Mouse (Mus musculus) T-helper 1 cell (primary cell): ENCODE results near the gene Gadd45gip1.
"Not testable (repeated sequence)": the region's sequence is repeated elsewhere in the genome, so short reads cannot be mapped to it uniquely, and the experiment has no call there.

Source experiments
- in situ Hi-C: fragments of 300-600 bp; cut with MboI, MseI; formaldehyde crosslinking; loops from one replicate; pipeline ENCODE4 v1.15.1; 2025; ENCODE audit warnings: high pct_unique_total_duplicates

The Gadd45gip1 gene

DNA sequence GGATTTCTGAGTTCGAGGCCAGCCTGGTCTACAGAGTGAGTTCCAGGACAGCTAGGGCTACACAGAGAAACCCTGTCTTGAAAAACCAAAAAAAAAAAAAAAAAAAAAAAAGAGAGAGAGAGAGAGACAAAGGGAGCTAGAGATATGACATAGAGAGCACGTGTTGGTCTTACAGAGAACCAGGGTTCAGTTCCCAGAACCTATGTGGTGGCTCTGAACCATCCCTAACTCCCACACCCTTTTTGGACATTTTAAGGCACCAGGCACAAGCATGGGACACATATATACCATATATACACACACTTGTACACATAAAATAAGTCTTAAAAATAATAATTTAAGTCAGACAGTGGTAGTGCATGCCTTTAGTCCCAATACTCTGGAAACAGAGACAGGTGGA is 4.8 kb upstream of the Gadd45gip1 start:
- in situ Hi-C loops: not testable (repeated sequence)

DNA sequence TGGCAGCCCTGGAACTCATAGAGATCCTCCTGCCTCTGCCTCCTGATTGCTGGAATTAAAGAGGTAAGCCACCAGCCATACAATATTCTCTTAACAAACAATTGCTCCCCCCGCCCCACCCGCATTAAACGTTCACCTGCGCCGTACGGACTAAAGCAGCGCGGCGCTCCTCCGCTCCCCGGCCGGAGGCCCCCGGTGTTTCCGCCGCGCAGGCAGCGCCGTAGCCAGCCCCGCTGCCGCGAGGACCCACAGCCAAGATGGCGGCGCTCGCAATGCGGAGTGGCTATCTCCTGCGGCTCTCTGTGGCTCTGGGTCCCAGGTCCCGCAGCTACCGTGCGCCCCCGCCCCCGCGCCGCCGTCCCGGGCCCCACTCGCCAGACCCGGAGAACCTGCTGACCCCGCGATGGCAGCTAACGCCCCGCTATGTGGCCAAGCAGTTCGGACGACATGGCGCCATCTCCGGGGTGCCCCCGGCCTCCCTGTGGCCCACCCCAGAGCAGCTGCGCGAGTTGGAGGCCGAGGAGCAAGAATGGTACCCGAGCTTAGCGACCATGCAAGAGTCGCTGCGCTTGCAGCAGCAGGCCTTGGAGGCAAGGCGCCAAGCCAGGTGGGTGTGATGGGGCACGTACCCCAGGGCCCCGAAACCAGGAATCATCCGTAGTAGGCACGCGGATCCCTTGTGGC is 854 bp downstream of the Gadd45gip1 start:
- in situ Hi-C loops: no loop called here

DNA sequence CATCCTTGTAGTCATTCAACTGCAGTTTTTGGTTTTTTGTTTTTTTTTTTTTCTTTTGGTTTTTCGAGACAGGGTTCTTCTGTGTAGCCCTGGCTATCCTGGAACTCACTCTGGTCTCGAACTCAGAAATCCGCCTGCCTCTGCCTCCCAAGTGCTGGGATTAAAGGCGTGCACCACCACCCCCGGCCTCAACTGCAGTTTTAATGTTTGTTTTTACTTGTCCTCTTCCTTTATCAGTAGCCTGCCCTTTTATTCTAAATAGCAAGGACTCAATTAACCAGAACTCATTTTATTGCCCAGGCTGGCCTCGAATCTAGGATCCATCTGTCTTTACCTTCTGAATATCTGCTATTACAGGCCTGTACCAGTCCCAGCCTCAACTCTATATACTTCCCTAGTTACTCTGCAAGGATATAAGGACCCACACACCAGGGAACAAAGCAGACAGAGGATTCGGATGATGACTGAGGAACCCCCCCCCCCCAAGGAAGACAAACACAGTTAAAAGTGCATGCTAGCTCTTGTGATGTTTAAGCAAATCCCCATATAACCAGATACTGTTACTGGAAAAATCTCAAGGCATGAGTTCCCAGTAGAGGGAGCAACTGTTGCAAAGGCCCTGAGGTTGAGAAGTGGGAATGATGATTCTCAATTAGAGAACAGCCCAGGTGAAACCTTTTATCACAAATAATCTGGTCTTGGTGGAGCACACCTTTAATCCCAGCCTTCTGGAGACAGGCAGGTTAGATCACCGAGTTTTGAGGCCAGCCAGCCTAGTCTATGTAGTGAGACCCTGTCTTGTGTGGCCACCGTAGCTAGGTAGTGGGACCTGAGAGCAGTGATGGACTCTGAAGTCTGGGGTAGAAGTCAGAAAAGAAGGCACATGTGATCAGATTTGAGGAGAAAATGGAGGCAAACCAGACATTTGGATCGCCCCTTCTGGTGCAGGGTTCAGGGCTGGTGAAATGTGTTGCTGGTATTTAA is 1.7 kb downstream of the Gadd45gip1 start:
- in situ Hi-C loops: no loop called here

DNA sequence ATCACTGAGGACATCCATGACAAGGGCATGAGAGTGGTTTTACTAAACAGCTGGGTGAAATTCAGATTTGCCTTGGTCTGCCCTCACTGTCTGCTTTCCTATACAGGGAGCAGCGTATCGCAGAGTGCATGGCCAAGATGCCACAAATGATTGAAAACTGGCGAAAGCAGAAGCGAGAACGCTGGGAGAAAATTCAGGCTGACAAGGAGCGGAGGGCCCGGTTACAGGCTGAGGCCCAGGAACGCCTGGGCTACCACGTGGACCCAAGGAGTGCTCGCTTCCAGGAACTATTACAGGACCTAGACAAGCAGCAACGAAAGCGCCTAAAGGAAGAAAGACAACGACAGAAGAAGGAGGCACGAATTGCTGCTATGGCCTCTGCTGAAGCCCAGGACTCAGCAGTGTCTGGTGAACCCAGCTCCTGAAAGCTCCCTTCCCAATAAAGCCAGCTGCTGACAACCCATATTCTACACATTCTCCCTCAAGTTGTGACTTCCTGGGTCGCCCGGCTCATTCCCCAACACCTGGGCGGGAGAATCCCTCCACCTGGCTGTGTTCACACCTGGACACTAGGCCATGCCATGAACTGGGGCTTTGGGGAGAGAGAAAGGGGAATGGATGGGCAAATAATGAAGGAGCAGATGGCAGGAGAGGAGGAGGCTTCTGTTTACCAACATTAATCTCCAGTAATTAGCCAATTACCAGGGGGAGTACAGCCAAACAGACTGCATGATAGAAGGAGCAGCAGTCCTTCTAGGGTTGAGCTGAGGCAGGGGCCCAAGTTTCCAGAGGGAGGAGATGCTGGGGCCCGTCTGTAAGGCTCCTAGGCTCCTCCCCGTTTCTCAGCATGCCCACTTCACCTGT is 2.9 kb downstream of the Gadd45gip1 start:
- in situ Hi-C loops: no loop called here

DNA sequence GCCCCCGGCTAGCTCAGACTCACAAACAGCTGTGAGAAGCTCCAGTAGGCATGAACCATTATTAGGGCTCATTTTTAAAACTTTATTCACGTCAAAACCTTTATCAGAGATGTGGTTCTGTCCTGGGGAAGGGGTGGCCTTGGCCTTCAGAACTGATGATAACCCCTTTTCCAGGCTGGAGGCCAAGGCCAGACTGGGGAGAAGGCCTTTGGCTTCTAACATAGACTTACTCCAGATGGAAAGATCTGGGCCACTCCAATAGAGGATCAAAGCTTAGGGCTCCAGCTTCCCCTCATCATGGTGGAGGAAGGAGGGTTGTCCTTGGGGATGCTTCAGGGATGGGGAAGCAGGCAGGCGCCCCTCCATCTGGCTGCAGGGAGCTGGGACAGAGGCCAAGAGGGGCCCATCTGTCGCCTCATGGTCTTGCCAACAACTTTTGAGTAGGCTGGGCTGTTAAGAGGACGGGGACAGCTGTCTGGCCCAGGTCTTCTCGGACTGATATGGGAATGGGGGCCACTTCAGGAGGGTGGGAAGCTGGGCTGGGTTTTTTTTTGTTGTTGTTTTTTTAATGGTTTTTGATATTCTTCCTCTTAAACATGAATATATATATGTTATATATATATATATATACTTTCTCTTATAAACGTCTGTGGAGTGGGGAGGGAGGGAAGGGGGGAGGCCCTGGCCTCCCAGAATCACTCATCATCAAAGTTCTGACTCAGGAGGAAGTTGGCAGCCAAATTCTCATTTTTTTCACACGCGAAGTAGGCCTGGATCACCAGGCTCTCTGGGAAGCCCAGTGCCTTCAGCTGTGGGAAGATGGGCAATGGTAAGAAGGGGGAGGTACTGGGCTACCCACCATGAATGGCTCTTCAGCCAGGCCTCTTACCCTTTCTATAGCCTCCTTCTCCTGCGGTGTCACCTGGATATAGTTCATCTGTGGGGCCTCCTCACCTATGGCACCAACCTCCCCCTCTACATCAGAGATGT is 3.8 kb downstream of the Gadd45gip1 start:
- in situ Hi-C loops: no loop called here

DNA sequence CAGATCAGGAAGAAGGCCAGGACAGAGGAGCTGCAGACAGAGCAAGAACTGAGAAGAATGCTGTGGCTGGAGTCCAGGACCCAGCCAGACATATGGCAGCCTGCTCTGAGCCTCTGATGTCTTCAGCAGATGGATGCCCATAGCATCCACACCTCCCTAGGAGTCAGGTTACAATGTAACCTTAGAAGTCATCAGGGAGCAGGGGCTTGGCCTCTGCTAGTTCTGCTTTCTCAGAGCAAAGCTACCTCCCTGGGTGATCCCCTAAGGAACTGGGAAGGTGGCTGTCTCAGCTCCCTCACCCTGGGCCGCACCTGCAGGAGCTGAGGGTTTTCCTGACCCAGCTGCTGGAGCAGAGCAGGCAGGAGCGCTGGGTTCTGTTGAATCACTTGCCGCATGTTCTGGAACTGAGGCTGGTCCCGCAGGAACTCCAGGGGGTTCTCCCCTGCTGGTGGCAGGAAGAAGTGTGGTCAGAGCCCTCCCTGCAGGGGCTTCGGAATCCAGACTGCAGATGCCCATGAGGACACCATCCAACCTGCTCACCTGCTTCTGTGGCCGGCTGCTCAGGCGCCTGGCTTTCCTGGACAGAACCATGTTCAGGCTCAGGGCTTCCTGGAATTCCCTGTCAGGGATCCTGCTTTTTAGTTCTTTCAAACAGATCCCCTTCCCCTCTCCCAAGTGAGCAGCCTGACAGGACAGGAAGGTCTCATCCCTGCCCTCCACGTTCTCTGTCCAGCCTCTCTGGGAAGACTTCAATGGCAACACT is 6.0 kb downstream of the Gadd45gip1 start:
- in situ Hi-C loops: no loop called here

DNA sequence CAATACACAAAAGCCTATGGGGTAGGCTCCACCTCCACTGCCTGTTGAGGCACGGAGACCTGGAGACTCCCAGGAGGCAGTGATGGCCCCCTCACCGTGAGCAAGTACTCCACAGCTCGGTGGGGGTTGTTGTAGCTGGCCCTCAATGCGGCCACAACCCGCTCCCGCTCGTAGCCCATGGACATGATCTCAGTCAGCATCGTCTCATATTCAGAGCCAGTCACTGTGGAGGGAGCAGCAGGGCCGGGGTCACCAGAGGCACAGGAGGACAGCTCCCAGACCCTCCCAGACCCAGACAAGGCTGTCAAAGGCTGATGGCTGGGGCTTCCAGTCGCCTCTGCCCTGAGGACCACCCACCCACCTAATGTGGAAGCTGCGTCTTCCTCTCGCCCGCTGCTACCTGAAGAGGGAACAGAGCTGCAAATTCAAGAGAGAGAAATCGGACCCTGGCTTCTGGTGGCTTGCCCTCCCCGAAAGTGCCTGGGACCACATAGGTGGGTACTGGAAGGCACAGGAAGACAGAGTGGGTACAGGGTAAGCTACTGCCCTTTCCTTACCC is 6.7 kb downstream of the Gadd45gip1 start:
- in situ Hi-C loops: no loop called here

DNA sequence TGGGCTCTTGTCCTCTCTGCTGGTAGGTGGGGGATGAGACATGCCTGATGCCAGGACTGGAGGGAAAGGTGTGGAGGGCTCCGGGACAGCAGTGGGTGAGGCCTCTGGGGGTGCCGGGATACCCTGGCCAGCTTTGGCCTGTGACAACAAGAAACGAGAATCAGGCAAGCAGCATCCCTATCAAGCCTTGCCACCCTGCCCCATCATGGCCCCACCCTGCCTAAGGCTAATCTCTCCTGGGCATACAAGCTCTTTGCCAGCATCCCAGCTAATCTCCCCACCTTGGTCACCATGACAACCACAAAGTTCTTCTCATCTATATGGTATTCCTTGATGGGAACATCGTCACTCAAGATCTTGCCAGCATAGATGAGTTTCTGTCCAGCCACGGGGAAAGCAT is 7.2 kb downstream of the Gadd45gip1 start:
- in situ Hi-C loops: no loop called here

DNA sequence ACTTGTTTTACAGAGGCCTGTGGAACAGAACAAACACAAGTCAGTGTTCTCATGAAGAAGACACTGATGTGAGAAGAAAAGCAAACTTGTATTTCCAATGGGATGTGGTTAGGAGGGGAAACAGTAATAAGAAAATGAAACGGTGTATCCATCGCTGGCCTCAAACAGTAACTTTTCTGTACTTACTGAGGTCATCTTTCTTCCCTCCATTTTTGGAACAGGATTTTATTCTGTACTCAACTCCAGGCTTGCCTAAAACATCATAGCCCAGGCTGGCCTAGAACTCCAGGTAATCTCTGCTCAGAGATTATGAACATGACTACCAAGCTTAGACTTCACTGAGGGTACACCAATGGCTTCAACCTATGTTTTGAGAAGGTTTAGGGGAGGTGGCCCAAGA is 8.1 kb downstream of the Gadd45gip1 start:
- in situ Hi-C loops: no loop called here

DNA sequence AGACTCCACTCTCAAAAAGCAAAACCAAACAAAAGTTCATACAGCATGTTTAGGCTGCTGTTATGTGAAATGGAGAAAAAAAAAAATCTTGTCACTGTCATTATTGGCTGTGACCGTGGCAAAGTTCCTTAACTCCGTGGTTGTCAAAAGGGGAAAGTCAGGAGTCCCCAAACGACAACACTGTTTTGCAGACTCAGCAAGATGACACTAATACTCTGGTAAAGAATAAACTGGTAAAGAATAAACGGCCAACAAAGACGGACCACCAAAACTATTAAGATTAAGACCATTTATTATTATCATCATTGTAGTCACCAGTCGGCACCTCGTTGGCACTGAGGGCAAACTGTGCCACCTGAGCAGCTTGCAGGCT is 8.5 kb downstream of the Gadd45gip1 start:
- in situ Hi-C loops: no loop called here

DNA sequence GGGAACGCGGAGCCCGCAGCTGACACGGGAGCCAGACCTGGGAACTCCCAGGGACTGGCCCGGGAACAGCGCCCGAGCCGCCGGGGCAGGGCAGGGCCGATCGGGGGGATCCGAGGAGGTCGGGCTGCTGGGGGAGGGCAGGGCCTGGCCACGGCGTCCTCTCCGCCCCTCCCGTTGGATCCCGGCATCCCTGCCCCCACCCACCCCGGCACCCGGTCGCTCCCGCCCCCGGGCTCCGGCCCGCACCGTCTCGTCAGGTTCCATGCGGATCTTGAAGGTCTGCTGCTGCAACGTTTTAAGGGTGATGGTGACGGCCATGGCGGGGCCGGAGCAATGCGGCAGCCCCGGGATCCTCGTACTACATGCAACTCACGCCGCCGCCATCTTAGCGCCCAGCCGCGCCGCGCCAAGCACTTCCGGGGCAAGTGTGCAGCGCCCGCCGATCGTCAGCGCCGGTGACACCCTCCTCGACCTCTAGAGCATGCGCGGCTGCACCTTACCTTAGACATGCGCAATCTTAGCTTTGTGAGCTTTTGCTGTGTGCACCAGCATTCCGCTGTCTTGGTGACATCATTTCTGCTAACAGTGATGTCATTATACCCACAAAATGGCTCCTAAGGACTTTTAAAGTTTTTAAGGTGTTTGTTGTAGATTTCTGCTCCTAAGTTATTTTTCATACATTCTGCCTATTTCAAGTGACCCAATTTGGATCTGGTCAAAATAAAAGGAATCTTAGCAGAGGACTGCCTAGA is 9.1 kb downstream of the Gadd45gip1 start, which contains the start of gene Rad23a:
Gene Rad23a, minus strand, starts transcription at position 418 of the 752 bp plus-strand sequence.
- in situ Hi-C loops: no loop called here

DNA sequence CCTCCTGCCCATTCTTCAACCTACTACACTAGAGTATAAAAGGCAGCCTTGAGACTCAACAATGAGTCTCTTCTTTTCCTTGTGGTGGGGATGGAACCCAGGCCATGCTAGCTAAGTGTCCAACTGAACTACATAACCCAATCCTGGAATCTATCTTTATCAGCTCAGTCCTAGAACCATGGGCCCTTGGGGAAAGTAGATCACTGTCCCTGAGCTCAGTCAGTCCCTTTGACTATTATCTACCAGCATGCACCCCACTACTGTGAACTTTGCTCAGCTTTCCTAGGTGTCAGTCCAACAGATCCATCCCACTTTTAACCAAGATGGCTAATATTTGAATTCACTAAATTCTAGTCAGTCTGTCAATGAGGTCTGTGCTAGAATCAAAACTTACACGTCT is 10.2 kb downstream of the Gadd45gip1 start:
- in situ Hi-C loops: no loop called here

DNA sequence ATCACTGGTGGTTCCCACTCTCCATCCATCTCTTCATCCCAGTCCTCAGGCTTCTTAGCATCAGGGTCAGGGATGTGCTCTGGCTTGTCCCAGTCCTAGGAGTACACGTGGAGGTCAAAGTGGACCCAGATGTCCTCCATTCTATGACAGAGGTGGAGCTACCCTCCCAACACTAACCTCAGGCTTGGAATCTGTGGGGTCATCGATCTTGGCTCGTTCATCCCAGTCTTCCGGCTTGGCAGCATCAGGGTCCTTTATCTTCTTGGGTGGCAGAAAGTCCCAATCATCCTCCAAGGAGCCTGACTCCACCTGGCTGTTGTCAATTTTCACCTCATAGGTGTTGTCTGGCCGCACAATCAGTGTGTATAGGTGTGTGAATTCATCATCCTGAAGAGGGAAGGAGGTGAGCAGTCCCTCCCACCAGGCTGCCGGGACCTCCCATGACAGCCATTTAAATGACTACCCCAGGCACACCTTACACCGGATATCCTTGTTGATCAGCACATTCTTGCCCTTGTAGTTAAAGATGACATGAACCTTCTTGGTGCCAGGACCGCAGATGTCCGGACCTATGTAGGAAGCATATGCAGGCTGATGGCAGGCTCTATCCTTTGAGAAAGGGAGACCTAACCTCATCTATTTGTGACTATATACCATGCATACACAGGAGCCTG is 13.2 kb downstream of the Gadd45gip1 start:
- in situ Hi-C loops: no loop called here

DNA sequence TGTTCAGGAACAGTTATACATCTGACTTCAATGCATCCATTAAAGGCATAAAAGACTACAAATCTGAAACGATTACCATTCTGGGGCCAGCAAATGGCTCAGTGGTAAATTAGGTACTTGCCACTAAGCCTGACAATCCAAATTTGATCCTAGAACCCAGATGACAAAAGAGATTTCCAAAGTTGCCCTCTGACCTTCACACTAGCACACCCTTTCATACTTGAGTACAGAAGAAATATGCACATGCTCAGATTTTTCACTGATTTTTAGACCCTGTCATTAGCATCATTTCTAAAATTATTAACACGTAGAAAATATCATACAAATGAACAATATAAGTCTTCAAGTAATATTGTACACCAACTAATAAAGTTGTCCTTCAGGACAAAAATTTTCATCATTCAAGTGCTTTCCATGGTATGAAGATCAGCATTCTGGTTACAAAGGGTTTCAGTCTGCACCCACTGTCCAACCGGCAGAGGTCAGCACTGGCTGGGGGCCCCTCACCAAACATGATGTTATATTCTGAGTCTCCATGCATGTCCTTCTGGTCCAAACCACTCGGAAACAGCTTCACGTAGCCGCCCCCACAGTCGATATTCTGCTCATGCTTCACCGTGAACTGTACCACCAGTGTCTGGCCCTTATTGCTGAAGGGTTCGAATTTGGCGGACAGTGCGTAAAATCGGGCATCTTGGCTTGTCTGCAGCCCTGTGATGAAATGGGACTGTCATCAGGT is 14.2 kb downstream of the Gadd45gip1 start:
- in situ Hi-C loops: no loop called here

DNA sequence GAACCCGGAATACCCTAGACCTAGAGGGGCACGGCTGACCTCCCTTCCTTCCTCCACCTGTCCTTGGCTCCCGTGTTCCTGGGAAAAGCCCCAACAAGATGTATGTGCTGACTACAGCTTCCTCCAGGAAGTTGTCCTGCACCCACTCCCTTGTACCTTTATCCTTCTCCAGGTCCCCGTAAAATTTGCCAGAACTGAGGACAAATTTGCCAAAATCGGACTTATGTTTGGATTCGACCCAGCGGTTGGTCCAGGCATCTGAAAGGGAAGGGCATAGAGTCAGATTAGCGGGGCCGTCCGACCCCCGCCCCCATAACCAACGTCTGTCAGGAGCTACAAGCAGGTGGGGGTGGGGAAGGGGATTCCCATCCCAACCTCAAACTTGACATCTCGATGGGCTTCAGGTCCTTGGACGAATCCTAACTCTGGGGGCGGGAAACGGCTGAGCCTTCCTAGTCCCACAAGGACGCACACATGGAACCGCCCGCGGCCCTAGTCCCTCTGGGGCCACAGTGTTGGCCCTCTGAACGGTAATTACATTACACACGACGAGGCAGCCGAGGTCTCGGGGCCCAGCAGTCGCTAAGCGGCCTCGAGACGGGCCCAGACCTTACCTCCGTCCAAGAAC is 14.9 kb downstream of the Gadd45gip1 start:
- in situ Hi-C loops: no loop called here

DNA sequence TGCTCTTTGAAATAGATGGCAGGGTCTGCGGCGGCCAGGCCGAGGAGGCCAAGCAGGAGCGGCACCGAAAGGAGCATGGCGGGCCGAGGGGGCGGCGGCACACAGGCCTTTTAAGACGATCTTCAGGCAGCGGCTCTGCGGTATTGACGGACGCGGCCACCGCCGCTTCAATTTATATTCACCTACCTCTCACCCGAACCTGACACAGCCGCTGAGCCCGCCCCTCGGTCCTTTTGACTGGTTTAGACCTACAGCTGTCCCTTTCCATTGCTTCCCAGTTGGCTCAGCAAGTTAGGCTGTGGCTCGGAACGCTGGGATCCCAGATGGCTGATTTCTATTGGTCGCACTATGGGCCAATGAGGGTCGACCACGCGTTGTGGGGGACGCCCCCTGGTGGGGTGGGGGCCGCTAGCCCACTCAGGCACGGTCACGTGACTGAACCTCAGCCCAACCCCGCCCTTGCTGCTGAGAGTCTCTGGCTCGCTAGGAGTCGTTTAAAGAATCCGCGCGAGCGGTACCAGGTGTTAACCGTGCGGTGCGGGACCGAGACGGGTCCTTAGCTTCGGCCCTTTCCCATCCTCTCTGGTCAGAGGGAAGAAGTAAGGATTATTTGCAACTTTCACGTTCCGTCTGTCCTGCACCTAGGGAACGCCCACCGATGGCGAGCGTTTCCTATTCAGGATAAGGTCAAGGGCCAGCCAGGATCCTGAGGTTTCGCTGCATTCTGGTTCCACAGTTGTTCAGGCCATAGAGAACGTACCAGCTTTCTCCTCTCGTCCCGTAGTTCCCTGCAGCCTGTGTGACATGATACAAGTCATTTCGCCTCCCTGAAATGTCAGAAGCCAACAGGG is 15.6 kb downstream of the Gadd45gip1 start, which contains the start of gene Calr:
Gene Calr, minus strand, starts transcription at position 213 of the 851 bp plus-strand sequence.
- in situ Hi-C loops: no loop called here
